Mouse (Mus musculus) fibroblast of lung, adult 2 months (primary cell): ENCODE results near the gene Tbc1d2.

Experiments used
- DNase-seq: peaks from one replicate; pipeline ENCODE4 v3.0.0-alpha.2; 2011; ENCODE audit warnings: low read depth

Tbc1d2 gene

DNA sequence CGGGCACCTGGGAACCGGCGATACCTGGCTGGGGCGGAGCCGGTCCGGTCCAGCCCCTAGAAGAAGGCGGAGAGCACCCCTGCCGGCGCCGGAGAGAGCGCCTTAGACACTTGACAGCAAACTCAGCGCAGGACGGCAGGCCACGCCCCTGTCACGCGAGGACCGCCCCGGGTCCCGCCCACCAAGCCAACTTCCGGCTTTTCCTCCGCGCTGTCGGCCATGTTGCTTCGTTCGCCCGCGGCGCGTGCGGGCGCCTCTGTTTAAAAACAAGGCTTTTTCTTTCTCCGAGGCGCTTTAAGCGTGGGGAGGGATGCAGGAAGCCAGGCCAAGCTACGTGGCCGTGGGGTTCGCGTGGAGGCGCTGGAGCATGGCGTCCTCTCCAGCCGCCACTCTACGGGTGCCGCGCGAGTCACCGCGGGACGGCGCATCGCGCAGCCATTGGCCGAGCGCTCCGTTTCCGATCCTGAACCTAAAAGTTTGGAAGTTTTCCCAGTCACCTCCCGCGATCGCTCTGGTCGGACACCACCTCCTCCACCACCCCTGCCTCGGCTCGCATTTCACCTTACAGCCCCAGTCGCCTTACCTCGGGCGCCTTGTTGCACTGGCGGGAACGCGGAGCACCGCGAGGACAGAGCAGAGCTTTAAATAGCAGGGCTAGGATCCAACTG lies at the start of gene Tbc1d2:
Gene Tbc1d2 (minus strand): TSS at position 124 of the 668 bp plus-strand sequence.
- peak; percentile 79 for DNase-seq

DNA sequence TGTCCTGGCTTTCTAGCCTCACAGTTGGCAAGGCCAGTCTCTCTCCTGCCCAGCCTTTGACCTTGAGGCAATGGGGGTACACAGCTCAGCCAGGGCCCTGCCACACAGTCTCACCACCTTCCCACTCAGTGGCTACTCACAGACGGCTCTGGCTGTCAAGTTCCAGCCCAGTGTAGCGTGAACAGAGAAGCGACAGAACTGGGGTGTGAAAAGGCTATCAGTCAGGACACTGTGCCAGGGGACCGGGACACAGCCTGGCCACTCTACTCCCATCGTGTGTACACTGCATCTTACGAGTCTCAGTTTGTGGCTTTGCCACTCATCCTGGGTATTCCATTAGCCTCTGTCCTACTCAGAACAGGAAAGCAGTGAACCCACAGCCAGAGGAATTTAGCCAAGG lies 46.5 kb upstream of the Tbc1d2 start:
- DNase-seq = no peak

DNA sequence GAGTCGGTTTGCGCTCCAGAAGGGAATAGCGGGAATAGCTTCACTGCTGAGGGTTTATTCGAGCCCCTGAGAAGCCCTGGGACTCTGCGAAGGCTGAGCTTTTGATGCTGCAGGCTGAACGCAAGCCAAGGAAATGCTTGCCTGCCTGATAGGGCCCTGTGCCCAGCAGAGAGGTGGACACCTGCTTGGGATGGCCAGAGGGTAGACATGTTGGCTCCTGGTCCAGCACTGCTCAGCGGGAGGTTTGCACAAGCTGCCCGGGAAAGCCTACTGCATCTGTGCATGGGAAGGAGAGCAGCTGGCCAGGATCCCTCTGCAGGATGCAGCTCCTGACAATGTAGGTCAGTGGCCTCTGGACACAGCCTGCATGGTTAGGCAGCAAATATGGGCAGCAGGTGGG lies 40.6 kb upstream of the Tbc1d2 start:
- no peak for DNase-seq

- no peak for DNase-seq
These were observed 40.0 kb upstream of the Tbc1d2 start for GRCm38 (mm10) chr4:46690023-46690420.

- DNase-seq = no peak
These were observed 39.5 kb upstream of the Tbc1d2 start for GRCm38 (mm10) chr4:46689397-46690022.

- DNase-seq = no peak
These were observed 38.3 kb upstream of the Tbc1d2 start for GRCm38 (mm10) chr4:46688213-46688832.

DNA sequence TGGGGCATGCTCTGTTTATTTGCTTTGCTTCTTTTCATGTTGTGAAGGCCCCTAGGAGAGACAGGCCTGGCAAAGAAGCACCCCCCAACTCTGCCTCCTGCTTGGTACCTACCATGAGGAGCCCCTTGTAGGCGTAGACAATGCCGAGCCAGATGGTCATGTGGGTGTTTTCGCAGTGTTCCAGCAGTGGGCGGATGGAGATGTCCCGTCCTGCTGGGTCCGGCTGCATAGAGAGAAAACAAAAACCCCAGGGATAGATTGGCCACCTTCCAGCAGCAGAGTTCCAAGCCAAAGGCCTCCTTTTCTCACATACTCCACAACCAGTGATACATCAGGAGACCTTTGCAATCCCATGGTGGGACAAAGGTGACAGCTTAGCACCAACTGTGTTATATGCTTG lies 34.2 kb upstream of the Tbc1d2 start:
- no peak for DNase-seq

DNA sequence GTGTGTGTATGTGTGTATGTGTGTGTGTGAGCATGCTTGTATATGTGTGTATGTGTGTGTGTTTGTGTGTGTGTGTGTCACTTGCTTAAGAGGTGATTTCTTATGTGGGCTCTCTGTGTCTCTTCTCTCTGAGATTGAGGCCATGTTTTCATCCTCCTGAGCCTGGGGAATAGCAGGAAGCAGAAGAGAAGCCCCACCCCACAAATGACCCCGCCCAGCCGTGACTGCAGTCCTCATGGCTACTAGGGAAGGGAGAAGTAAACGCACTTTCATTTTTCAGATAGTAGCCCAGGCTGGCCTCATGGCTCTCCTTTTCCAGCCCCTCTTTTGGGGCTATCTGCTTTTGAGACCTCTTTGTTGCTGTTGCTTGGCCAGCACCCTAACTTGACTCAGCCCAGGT lies 26.6 kb upstream of the Tbc1d2 start:
- no peak for DNase-seq

DNA sequence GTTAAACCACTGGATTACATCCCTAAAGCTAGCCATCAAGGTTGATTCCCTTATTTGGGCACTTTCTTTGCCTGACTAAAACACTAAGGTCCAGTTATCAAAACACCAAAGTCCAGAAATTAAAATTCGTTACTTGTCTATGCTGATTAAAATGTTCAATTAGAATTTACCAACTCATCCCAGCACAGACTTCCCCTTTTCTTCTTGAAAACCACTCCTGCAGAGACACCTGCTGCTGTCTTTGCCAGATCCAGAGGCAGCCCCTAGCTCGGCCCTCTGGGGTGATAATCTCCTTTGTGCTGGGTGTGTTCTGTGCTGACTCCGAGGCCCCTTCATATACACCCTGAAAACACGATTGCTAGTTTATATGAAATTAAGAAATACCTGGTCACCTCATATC lies 26.0 kb upstream of the Tbc1d2 start:
- no peak for DNase-seq

DNA sequence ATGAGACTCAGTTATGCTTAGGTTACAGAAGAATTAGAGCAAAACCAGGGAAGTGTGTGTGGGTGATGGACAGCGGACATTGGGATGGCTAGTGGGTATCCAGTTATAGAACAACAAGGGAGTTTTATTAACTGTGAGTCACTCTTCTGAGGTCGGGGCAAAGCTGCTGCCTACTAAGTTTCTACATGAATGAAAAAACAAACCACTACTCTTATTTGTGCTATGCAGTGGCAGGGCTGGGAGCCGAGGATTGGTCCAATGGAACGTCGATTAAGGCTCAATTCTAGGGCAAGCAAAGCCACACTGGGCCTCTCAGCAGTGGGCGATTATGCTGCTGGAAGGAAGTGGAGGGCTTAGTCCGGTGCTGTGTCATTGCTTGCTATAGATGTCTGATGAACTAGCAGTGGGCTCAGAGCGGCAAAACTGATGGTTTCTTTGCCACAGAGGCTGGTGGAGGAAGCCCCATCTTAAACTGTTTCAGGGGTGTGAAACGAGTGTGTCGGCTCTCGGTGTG lies 25.3 kb upstream of the Tbc1d2 start:
- no peak for DNase-seq

- no peak for DNase-seq
These were observed 18.6 kb upstream of the Tbc1d2 start for GRCm38 (mm10) chr4:46668620-46669019.

GRCm38 (mm10) chr4:46666420-46666819 lies 16.4 kb upstream of the Tbc1d2 start:
- DNase-seq = no peak

DNA sequence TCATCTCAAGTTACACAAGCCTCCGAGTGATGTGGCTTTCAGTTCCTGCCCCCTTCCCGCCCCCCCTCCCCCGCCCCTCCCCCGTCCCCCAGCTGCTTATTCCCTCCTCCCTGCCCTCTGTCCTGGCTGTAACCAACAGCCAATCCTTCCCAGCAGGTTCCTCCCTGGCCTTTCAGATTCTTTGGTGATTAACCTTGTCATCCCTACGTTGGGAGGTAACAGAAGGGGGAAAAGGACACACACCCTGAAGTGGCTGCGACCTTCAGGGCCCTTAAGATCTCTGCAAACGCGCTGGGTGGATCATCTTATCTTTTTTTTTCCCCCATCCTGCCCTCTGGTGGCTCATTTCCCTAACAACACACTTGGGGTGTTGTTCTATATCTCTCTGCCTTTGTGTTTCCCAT lies 15.4 kb upstream of the Tbc1d2 start:
- no peak for DNase-seq

GRCm38 (mm10) chr4:46664123-46665009 lies 14.4 kb upstream of the Tbc1d2 start:
- no peak for DNase-seq

DNA sequence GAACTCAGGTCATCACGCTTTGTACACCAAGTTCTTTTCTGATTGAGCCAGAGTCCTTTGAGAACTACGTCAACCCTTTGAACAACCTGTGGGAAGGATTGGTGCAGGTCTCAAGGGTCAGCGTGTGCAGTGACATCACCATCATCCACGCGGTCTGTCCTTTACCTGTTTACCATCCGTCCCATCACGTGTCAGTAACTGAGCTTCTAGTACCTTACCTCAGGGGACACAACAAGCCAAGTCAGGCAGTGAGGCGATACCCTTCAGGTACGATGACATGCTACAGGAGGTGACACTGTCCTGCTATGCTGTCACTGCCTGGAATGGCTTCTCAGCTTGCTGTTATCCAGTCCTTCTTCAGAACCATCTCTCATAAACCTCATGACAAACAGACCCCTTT lies 11.4 kb upstream of the Tbc1d2 start:
- no peak for DNase-seq

DNA sequence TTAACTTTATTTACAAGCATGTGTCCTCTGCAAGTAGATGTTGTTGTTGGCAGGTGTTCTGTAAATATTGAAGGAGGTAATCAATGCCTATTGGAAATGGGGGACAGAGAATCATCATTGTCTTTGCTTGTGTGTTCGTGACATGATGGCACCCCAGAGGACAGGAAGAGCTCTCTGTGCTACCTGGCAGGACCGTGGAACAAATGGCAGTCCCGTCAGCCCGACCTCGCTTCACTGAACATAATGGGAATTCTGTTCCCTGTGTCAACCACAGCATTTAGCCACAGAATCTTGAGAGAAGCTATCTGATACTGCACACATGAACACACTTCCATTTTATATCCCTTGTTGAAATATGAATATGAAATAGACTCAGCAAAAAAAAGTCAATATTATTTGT lies 8.9 kb upstream of the Tbc1d2 start:
- DNase-seq = no peak

GRCm38 (mm10) chr4:46657116-46657515 lies 7.1 kb upstream of the Tbc1d2 start:
- no peak for DNase-seq

- DNase-seq = no peak
These were observed 5.9 kb upstream of the Tbc1d2 start for GRCm38 (mm10) chr4:46655956-46656355.

DNA sequence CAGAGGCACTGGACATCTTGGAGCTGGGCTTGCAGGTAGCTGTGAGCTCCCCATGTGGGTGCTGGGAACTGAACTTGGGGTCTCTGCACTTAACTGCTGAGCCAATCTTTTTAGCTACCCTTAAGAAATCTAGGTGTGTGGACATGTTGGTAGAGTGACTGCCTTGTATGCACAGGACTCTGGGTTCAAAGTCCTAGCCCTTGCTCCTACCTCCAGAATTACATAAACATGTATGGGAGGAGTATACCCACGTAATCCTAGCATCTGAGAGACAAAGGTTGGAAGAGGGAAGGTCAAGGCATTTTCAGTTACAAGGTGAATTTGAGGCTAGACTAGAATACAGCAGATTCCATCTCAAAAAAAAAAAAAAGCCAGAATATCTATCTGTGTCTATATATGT lies 5.3 kb upstream of the Tbc1d2 start:
- DNase-seq = no peak

DNA sequence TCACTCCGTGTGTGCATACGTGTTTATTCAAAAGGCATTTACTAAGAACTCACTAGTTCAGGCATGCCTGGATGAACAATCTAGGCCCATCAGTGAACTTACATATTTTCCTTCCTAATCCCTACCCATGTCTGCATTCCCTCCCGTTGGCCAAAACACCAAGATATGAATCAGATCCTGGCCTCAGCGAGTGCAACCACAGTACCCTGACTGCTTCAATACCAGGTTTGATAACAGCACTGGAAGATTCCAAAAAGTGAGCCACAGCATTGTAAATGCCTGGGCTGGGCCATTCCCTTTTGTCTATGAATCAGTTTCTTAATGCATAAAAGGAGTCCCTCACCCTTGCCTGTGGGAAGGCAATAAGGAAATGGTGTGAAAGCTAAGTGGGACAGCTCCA lies 848 bp downstream of the Tbc1d2 start:
- DNase-seq = peak; percentile 43

DNA sequence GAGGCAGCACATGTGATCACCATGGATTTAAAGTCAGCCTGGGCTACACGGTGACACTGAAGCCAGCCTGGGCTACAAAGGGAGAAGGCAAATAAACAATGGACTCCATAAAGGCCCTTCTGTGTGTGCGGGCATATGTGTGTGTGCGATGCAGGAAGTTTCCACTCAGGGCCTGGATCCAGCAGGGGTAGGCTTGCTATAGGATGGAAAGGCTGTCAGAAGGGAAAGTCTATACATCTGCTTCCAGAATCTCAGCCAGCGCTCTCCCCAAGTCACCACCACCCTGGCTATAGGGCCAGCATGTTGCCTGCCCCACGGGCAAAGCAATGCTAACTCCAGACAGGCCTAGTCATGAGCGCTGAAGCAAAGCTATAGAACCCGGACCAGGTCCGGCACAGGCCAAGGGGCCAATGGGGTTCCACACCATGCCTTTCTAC lies 6.3 kb downstream of the Tbc1d2 start:
- no peak for DNase-seq

DNA sequence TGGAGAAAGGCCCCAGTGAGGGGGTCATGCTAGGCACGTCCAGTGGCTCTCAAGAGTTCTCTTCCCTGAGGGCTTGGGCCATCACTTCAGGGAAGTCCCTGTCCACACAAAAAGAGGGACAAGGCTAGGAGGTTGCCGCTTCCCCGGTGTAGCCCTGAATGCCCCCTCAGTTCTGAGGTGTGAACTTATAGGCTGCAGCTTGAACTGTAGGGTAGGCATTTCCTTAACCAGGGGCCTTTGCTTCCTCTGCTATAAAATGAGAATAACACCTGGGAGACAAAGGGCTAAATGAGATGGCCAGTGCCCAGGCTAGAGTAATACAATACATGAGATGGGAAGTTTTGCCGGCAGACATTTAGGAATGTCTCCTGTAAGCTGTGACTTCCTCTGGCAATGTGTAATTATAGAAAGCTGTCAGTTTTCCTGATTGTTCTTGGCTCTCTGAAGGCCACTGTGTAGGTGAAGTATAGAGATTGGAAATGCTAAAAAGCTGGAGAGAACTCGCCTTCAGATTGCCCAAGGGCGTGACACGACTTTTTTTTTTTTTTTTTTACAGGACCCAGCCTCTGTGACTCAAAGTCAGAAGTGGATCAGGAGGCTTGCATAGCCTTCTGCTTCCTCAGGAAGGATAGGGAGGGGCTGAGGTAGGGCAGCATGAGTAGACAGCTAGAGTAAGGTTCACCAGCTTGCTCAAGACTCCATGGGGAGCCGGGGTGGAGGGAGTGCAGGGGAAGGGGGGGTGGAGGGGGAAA lies 6.9 kb downstream of the Tbc1d2 start:
- peak; percentile 49 for DNase-seq
